Mouse (Mus musculus) hindbrain, embryonic 14.5 days (tissue): ENCODE results near the gene Itm2a. TPM values are rescaled to one million over a fixed set of nuclear protein-coding genes. Genes with fewer than 3 reads are reported as not detected.
A peak's percentile ranks its signal among the peaks of the same experiment; 100 is the strongest.

Experiments used
- ATAC-seq: fragments of 200-750 bp; cut with Nextera tagmentation; 2 replicates; pipeline ENCODE4 v1.8.0; 2017; ENCODE audit warnings: moderate number of reproducible peaks, mild to moderate bottlenecking, moderate TSS enrichment, moderate library complexity; ENCODE audit not compliant: low FRiP score
- DNase-seq: peaks from one replicate; pipeline ENCODE4 v3.0.0-alpha.2; 2015; ENCODE audit warnings: low spot score
- H3K27ac ChIP-seq: fragments of 300-500 bp; sonication (generic); 2 replicates; pipeline ENCODE4 v1.5.1; 2014; ENCODE audit warnings: mild to moderate bottlenecking, moderate library complexity
- H3K27me3 ChIP-seq: fragments of 300-500 bp; sonication (generic); 2 replicates; pipeline ENCODE4 v1.6.1; 2014; ENCODE audit warnings: mild to moderate bottlenecking, low read length, mixed read lengths; ENCODE audit not compliant: control insufficient read depth, insufficient read depth
- H3K36me3 ChIP-seq: fragments of 300-500 bp; sonication (generic); replicated peaks from 2 replicates; pipeline ENCODE4 v1.6.1; 2014; ENCODE audit not compliant: control insufficient read depth, insufficient read depth
- H3K4me1 ChIP-seq: fragments of 300-500 bp; sonication (generic); replicated peaks from 2 replicates; pipeline ENCODE4 v1.6.1; 2014; ENCODE audit warnings: antibody characterized with exemption, low read length, mixed read lengths; ENCODE audit not compliant: control insufficient read depth, insufficient read depth
- H3K4me2 ChIP-seq: fragments of 300-500 bp; sonication (generic); replicated peaks from 2 replicates; pipeline ENCODE4 v1.6.1; 2014; ENCODE audit warnings: mild to moderate bottlenecking, moderate library complexity
- H3K4me3 ChIP-seq: fragments of 300-500 bp; sonication (generic); replicated peaks from 2 replicates; pipeline ENCODE4 v1.5.1; 2014; ENCODE audit warnings: mild to moderate bottlenecking, low read length
- H3K9ac ChIP-seq: fragments of 300-500 bp; sonication (generic); 2 replicates; pipeline ENCODE4 v1.6.1; 2014
- H3K9me3 ChIP-seq: fragments of 300-500 bp; sonication (generic); 2 replicates; pipeline ENCODE4 v1.6.1; 2016; ENCODE audit warnings: low read length; ENCODE audit not compliant: control insufficient read depth
- WGBS: fragments of 180-500 bp; shearing (Covaris S2); extraction: QIAGEN DNeasy Blood & Tissue Kit; methylation state at CpG from one replicate; pipeline ENCODE4 v1.1.7; 2014; 5-methylcytosine and 5-hydroxymethylcytosine counted together
- polyA plus RNA-seq: library from polyadenylated mRNA; unstranded; fragments of >200 nt; fragmentation: Nextera tagmentation; extraction: Ambion mirVana; gene quantifications from 2 replicates; pipeline ENCODE4 v1.2.1, GENCODE M21; 2014

The Itm2a gene
- 177 and 178 TPM in 2 replicates for polyA plus RNA-seq

- no peaks in the 10 kb centered on the region for H3K9me3 ChIP-seq
- H3K4me3 ChIP-seq: peak within 1 kb of the TSS; percentile 33
- H3K4me1 ChIP-seq: no peaks in the 10 kb centered on the region
- WGBS: 17% methylated on average over 30 of the region's 30 CpGs
- peak within 1 kb of the TSS; percentile 61 for H3K4me2 ChIP-seq
- H3K36me3 ChIP-seq: no peaks in the 10 kb centered on the region
- peaks cover 2% of the 10 kb centered on the region; the same call in 1 of the 2 replicates for H3K27me3 ChIP-seq
- ATAC-seq (peak; percentile 92), DNase-seq (peak; percentile 29)
- H3K27ac ChIP-seq: no peak within 1 kb of the TSS
- peak within 1 kb of the TSS; percentile 31 for H3K9ac ChIP-seq
These were observed at the start of gene Itm2a for GRCm38 (mm10) chrX:107402915-107403912. Itm2a (minus strand) TSS chrX:107403376.

GRCm38 (mm10) chrX:107435887-107436286 is 32.7 kb upstream of the Itm2a start:
- H3K4me3 ChIP-seq: no peak overlapping the region
- H3K36me3 ChIP-seq: no peaks in the 10 kb centered on the region
- DNase-seq (peak; percentile 38), ATAC-seq (no peak)
- H3K4me2 ChIP-seq: no peak overlapping the region
- no peaks in the 10 kb centered on the region for H3K27me3 ChIP-seq
- H3K9me3 ChIP-seq: no peaks in the 10 kb centered on the region
- H3K4me1 ChIP-seq: no peaks in the 10 kb centered on the region
- no peak overlapping the region for H3K27ac ChIP-seq
- H3K9ac ChIP-seq: no peak overlapping the region
- 3% methylated on average over 2 of the region's 2 CpGs for WGBS

- ATAC-seq (no peak), DNase-seq (no peak)
- Histone ChIP-seq H3K4me3 (no peak overlapping the region), H3K27ac (no peak overlapping the region), H3K36me3 (no peaks in the 10 kb centered on the region), H3K9me3 (no peaks in the 10 kb centered on the region), H3K27me3 (no peaks in the 10 kb centered on the region), H3K9ac (no peak overlapping the region), H3K4me2 (no peak overlapping the region), H3K4me1 (no peaks in the 10 kb centered on the region)
- 88% methylated on average over 2 of the region's 2 CpGs for WGBS
These were observed 18.1 kb upstream of the Itm2a start for GRCm38 (mm10) chrX:107421304-107421703.

- no peaks in the 10 kb centered on the region for H3K4me1 ChIP-seq
- no peak overlapping the region for H3K27ac ChIP-seq
- H3K4me3 ChIP-seq: no peak overlapping the region
- 0 out of 2 replicates have a peak, but pooled peaks cover 3% of the 10 kb centered on the region for H3K27me3 ChIP-seq
- no peaks in the 10 kb centered on the region for H3K9me3 ChIP-seq
- WGBS: 24% methylated on average over 3 of the region's 3 CpGs
- DNase-seq: no peak
- H3K4me2 ChIP-seq: no peak overlapping the region
- H3K36me3 ChIP-seq: no peaks in the 10 kb centered on the region
- H3K9ac ChIP-seq: no peak overlapping the region
- ATAC-seq: no peak
These were observed 14.2 kb upstream of the Itm2a start for GRCm38 (mm10) chrX:107417345-107417744.

GRCm38 (mm10) chrX:107415999-107416398 is 12.8 kb upstream of the Itm2a start:
- ATAC-seq (no peak), DNase-seq (no peak)
- Histone ChIP-seq H3K4me1 (no peaks in the 10 kb centered on the region), H3K27me3 (0 out of 2 replicates have a peak, but pooled peaks cover 3% of the 10 kb centered on the region), H3K4me3 (no peak overlapping the region), H3K9ac (no peak overlapping the region), H3K27ac (no peak overlapping the region), H3K4me2 (no peak overlapping the region), H3K36me3 (no peaks in the 10 kb centered on the region), H3K9me3 (no peaks in the 10 kb centered on the region)
- 63% methylated on average over 1 of the region's 1 CpGs for WGBS

GRCm38 (mm10) chrX:107402481-107402880 is 695 bp downstream of the Itm2a start:
- Histone ChIP-seq H3K27ac (no peak overlapping the region), H3K9ac (peak overlapping the region; percentile 31), H3K36me3 (no peaks in the 10 kb centered on the region), H3K9me3 (no peaks in the 10 kb centered on the region), H3K4me1 (no peaks in the 10 kb centered on the region), H3K27me3 (no peaks in the 10 kb centered on the region; the same call in 1 of the 2 replicates), H3K4me2 (peak overlapping the region; percentile 61), H3K4me3 (peak overlapping the region; percentile 33)
- no peak for DNase-seq
- no peak for ATAC-seq
- WGBS: 25% methylated on average over 18 of the region's 18 CpGs

GRCm38 (mm10) chrX:107399087-107399486 is 4.1 kb downstream of the Itm2a start:
- Histone ChIP-seq H3K27ac (no peak overlapping the region), H3K4me1 (no peaks in the 10 kb centered on the region), H3K4me2 (no peak overlapping the region), H3K36me3 (no peaks in the 10 kb centered on the region), H3K4me3 (no peak overlapping the region), H3K9ac (no peak overlapping the region), H3K27me3 (no peaks in the 10 kb centered on the region), H3K9me3 (no peaks in the 10 kb centered on the region)
- 84% methylated on average over 8 of the region's 8 CpGs for WGBS
- DNase-seq: no peak
- ATAC-seq: no peak

- no peak overlapping the region for H3K27ac ChIP-seq
- 66% methylated on average over 3 of the region's 3 CpGs for WGBS
- H3K27me3 ChIP-seq: no peaks in the 10 kb centered on the region
- H3K4me2 ChIP-seq: no peak overlapping the region
- H3K36me3 ChIP-seq: no peaks in the 10 kb centered on the region
- H3K4me1 ChIP-seq: no peaks in the 10 kb centered on the region
- no peak for ATAC-seq
- no peak overlapping the region for H3K9ac ChIP-seq
- H3K9me3 ChIP-seq: no peaks in the 10 kb centered on the region
- no peak for DNase-seq
- H3K4me3 ChIP-seq: no peak overlapping the region
These were observed 9.9 kb downstream of the Itm2a start for GRCm38 (mm10) chrX:107393256-107393655.

- Histone ChIP-seq H3K9me3 (no peaks in the 10 kb centered on the region), H3K4me3 (no peak overlapping the region), H3K36me3 (no peaks in the 10 kb centered on the region), H3K27me3 (no peaks in the 10 kb centered on the region), H3K4me1 (no peaks in the 10 kb centered on the region), H3K4me2 (no peak overlapping the region), H3K9ac (no peak overlapping the region), H3K27ac (no peak overlapping the region)
- DNase-seq (no peak), ATAC-seq (no peak)
- WGBS: 71% methylated on average over 1 of the region's 1 CpGs
These were observed 27.8 kb downstream of the Itm2a start for GRCm38 (mm10) chrX:107375329-107375728.
